Mouse (Mus musculus) limb, embryonic 14.5 days (tissue): ENCODE results near the gene Nt5c. TPM values are rescaled to one million over a fixed set of nuclear protein-coding genes. Genes with fewer than 3 reads are reported as not detected.

Source experiments
- ATAC-seq: fragments of 200-750 bp; cut with Nextera tagmentation; 2 replicates; pipeline ENCODE4 v1.8.0; 2017; ENCODE audit warnings: low read depth, moderate number of reproducible peaks, moderate TSS enrichment; ENCODE audit not compliant: low FRiP score
- DNase-seq: peaks from one replicate; pipeline ENCODE4 v3.0.0-alpha.2; 2015; ENCODE audit warnings: low spot score
- H3K27ac ChIP-seq: fragments of 300-500 bp; sonication (generic); replicated peaks from 2 replicates; pipeline ENCODE4 v1.5.1; 2014; ENCODE audit warnings: low read depth, mild to moderate bottlenecking, low read length, moderate library complexity, mixed read lengths
- H3K27me3 ChIP-seq: fragments of 300-500 bp; sonication (generic); 2 replicates; pipeline ENCODE4 v1.6.1; 2014; ENCODE audit warnings: low read length, mixed read lengths; ENCODE audit not compliant: control insufficient read depth, insufficient read depth
- H3K36me3 ChIP-seq: fragments of 300-500 bp; sonication (generic); 2 replicates; pipeline ENCODE4 v1.6.1; 2014; ENCODE audit warnings: mild to moderate bottlenecking, low read length, moderate library complexity, mixed read lengths; ENCODE audit not compliant: control insufficient read depth, insufficient read depth
- H3K4me1 ChIP-seq: fragments of 300-500 bp; sonication (generic); 2 replicates; pipeline ENCODE4 v1.6.1; 2014; ENCODE audit warnings: antibody characterized with exemption, low read length, mixed read lengths; ENCODE audit not compliant: control insufficient read depth, insufficient read depth
- H3K4me2 ChIP-seq: fragments of 300-500 bp; sonication (generic); replicated peaks from 2 replicates; pipeline ENCODE4 v1.6.1; 2014; ENCODE audit warnings: low read depth, mild to moderate bottlenecking, low read length, moderate library complexity; ENCODE audit not compliant: severe bottlenecking
- H3K4me3 ChIP-seq: fragments of 300-500 bp; sonication (generic); replicated peaks from 2 replicates; pipeline ENCODE4 v1.5.1; 2014; ENCODE audit warnings: low read length
- H3K9ac ChIP-seq: fragments of 300-500 bp; sonication (generic); 2 replicates; pipeline ENCODE4 v1.6.1; 2014; ENCODE audit warnings: mild to moderate bottlenecking, low read depth, low read length, moderate library complexity; ENCODE audit not compliant: severe bottlenecking
- H3K9me3 ChIP-seq: fragments of 300-500 bp; sonication (generic); 2 replicates; pipeline ENCODE4 v1.6.1; 2016; ENCODE audit warnings: low read length; ENCODE audit not compliant: control insufficient read depth
- POLR2A ChIP-seq: fragments of 200-500 bp; IDR thresholded peaks from 2 replicates; pipeline ENCODE4 v1.8.0; 2012; ENCODE audit warnings: inconsistent platforms, mild to moderate bottlenecking, moderate library complexity, borderline replicate concordance; ENCODE audit not compliant: insufficient read depth, insufficient read length; ENCODE audit errors: extremely low read depth
- WGBS: fragments of 180-500 bp; shearing (Covaris S2); extraction: QIAGEN DNeasy Blood & Tissue Kit; methylation state at CpG from one replicate; pipeline ENCODE4 v1.1.7; 2014; 5-methylcytosine and 5-hydroxymethylcytosine counted together
- polyA plus RNA-seq, 2 experiments: library from polyadenylated mRNA; depleted of rRNA in 1 of 2; stranded (reverse) in 1 of 2; unstranded in 1 of 2; fragments of >200 nt; fragmentation: Nextera tagmentation in 1 of 2; extraction: Ambion mirVana in 1 of 2; gene quantifications; 2 replicates each; pipeline versions ENCODE4 v1.2.1 to v1.2.3; 2012 to 2014

Nt5c gene
- polyA plus RNA-seq, 2 experiments, result 55.4 to 76.6 TPM

DNA sequence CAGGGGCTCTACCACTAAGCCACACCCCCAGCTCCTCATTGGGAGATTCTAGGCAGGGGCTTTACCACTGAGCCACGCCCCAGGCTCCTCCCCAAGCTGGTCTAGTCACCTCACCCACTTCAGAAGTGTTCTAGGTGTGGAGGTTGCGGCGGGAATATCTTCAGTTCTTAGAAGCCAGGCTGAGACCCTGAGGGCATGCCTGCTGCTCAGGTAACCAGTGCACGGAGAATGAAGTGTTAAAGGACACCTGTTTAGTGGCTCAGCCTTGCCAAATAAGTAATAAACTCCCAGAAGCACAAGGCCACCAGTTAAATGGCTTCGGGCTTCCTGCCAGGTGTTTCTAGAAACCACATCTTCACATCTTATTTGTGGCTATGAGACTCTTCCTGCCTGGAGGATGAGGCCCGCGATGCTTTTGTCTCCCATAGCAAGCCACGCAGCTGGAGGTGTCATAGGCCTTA, 39.9 kb downstream of the Nt5c start:
- 56% methylated on average over 8 of the region's 8 CpGs for WGBS
- H3K4me2 ChIP-seq, result no peak overlapping the region
- no peak for ATAC-seq

DNA sequence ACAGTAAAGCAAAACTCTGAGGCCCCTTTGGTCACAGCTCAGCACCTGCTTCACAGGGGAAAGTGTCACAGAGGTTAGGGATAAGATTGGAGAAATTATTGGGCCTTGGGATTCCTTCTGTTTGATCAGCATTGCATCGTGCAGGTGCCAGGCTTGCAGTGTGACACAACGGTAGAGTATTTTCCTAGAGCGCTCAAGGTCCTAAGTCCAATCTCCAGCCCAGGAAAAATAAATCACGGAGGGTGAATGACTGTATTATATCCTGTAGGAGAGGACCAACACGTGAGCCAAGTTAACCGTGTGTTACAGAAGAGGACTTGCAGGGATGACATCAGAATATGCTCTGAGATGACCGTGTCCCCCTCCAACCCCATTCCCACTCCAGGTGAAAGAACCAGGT, 41.5 kb downstream of the Nt5c start:
- no peak for TF ChIP-seq POLR2A
- Histone ChIP-seq H3K27ac (no peak overlapping the region), H3K36me3 (no peaks in the 10 kb centered on the region), H3K9ac (no peak overlapping the region), H3K4me1 (0 out of 2 replicates have a peak, but pooled peaks cover 2% of the 10 kb centered on the region), H3K4me3 (no peak overlapping the region), H3K27me3 (no peaks in the 10 kb centered on the region), H3K4me2 (no peak overlapping the region), H3K9me3 (no peaks in the 10 kb centered on the region)
- WGBS, result 87% methylated on average over 7 of the region's 7 CpGs
- DNase-seq (no peak), ATAC-seq (no peak)

More for the DNA sequence above, 39.9 kb downstream of the Nt5c start:
- Histone ChIP-seq H3K9me3 (no peaks in the 10 kb centered on the region), H3K4me3 (no peak overlapping the region), H3K27ac (no peak overlapping the region), H3K27me3 (no peaks in the 10 kb centered on the region), H3K36me3 (no peaks in the 10 kb centered on the region), H3K9ac (no peak overlapping the region), H3K4me1 (0 out of 2 replicates have a peak, but pooled peaks cover 2% of the 10 kb centered on the region)
- TF ChIP-seq POLR2A, result no peak
- DNase-seq, result peak; percentile 28

DNA sequence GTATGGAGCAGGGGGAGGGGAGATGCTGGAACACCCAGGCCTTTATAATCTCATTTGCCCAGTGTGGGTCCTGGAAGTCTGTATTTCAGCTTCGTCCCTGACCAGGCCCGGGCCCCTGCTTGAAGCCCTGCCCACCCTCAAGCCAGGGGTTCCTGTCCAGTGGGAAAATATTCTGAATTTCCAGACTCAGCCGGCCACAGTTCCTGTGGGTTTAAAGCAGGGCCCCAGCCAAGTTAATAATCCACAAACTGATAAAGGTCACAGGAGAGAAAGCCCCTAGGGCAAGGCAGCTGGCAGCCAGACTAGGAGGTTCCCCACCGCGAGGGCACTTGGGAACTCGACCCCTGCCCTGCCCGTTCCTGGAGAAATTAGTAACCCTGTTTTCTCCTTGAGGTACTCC, 42.7 kb downstream of the Nt5c start:
- Histone ChIP-seq H3K9me3 (no peaks in the 10 kb centered on the region), H3K27ac (no peak overlapping the region), H3K4me1 (0 out of 2 replicates have a peak, but pooled peaks cover 2% of the 10 kb centered on the region), H3K4me2 (no peak overlapping the region), H3K36me3 (no peaks in the 10 kb centered on the region), H3K4me3 (no peak overlapping the region), H3K27me3 (no peaks in the 10 kb centered on the region), H3K9ac (no peak overlapping the region)
- ATAC-seq, result no peak
- no peak for DNase-seq
- TF ChIP-seq POLR2A, result no peak
- WGBS, result 29% methylated on average over 7 of the region's 7 CpGs

DNA sequence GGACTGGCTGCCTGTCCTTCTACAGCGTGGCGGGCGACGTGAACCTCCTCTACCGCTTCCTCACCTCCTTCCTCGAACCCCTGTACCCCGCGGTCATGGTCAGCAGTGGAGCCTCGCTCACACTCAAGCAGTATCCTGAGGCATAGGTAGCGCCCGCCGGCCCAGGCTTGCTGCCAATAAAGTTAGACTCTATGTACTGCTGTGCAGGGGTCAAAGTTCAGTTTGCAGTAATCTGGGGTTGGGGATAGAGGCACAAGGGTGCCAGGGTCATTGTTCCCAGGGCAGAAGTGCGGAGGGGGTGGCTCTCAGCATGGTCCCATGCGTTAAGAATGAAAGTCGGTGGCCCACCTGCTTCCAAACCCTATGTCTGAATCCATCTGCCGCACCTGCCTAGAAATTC, 43.6 kb downstream of the Nt5c start:
- no peak for TF ChIP-seq POLR2A
- Histone ChIP-seq H3K4me2 (no peak overlapping the region), H3K9ac (no peak overlapping the region), H3K27me3 (no peaks in the 10 kb centered on the region), H3K4me3 (no peak overlapping the region), H3K9me3 (no peaks in the 10 kb centered on the region), H3K4me1 (0 out of 2 replicates have a peak, but pooled peaks cover 2% of the 10 kb centered on the region), H3K27ac (no peak overlapping the region), H3K36me3 (no peaks in the 10 kb centered on the region)
- WGBS, result 85% methylated on average over 16 of the region's 16 CpGs
- DNase-seq, result no peak
- no peak for ATAC-seq

DNA sequence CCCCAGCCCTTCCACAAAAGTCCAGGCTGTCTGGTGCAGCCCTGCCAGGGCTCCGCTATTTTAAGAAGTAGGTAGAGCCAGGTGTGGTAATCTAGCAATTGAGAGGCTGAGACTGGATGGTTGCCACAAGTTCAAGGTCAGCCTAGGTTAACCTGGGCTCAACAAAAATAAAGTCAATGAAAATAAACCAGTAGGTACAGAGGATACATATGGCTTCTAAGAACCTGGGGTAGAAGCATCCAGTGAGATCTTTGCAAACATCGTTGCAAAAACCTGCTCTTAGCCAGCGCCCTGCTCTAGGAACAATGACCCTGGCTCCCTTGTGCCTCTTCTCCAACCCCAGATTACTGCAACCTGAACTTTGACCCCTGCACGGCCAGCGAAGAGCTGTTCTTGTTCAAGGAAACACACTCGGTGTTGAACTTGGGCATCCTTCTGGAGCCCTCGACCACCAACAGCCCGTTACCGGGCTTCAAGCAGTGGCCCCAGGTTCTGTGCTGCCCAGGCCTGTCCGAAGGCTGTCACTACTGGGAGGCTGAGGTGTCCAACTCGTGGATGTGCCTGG, 44.3 kb downstream of the Nt5c start:
- ATAC-seq (no peak), DNase-seq (no peak)
- H3K9me3 ChIP-seq, result no peaks in the 10 kb centered on the region
- H3K4me1 ChIP-seq, result 0 out of 2 replicates have a peak, but pooled peaks cover 2% of the 10 kb centered on the region
- no peak overlapping the region for H3K4me3 ChIP-seq
- WGBS, result 90% methylated on average over 11 of the region's 11 CpGs
- no peak overlapping the region for H3K4me2 ChIP-seq
- H3K36me3 ChIP-seq, result no peaks in the 10 kb centered on the region
- H3K27me3 ChIP-seq, result no peaks in the 10 kb centered on the region
- no peak overlapping the region for H3K27ac ChIP-seq
- no peak overlapping the region for H3K9ac ChIP-seq
- TF ChIP-seq POLR2A, result no peak
